Mouse (Mus musculus): ENCODE results near the gene Flt4. TPM values are rescaled to one million over a fixed set of nuclear protein-coding genes. Genes with fewer than 3 reads are reported as not detected.

Flt4 gene
- total and polyA plus RNA-seq, 3 experiments = under 0.01 to 0.15 (median 0.02) TPM

- ATAC-seq (ENCODE audit: extremely low read depth, insufficient number of reproducible peaks, low FRiP score, poor library complexity, severe bottlenecking) = no peak
- no peaks in the 10 kb centered on the region for H3K4me1 ChIP-seq (ENCODE audit: insufficient read depth, low read depth, low read length)
- no peaks in the 10 kb centered on the region for H3K36me3 ChIP-seq (replicated peaks)
- H3K4me3 ChIP-seq (ENCODE audit: low read depth, low read length) = no peak overlapping the region
- no peak for TF ChIP-seq GATA1 (IDR thresholded peaks at IDR 0.05; ENCODE audit: borderline replicate concordance, low read length)
- TF ChIP-seq CTCF (IDR thresholded peaks at IDR 0.05; ENCODE audit: low read depth, low read length) = no peak
- TF ChIP-seq GATA2 (IDR thresholded peaks at IDR 0.05; ENCODE audit: borderline replicate concordance, low read depth, low read length) = no peak
- TF ChIP-seq TAL1 (conservative IDR thresholded peaks at IDR 0.05; ENCODE audit: low read depth, low read length) = no peak
- no peak for TF ChIP-seq POLR2AphosphoS5 (IDR thresholded peaks at IDR 0.05; ENCODE audit: insufficient replicate concordance, low read depth, low read length)
- DNase-seq (ENCODE audit: low spot score) = no peak
- no peaks in the 10 kb centered on the region for H3K9me3 ChIP-seq (replicated peaks)
- H3K27me3 ChIP-seq (ENCODE audit: insufficient read depth, low read length) = peaks cover 18% of the 10 kb centered on the region
Observed at GRCm38 (mm10) chr11:49612154-49612553, 3.1 kb downstream of the Flt4 start.

GRCm38 (mm10) chr11:49613349-49613748, 4.3 kb downstream of the Flt4 start:
- no peaks in the 10 kb centered on the region for H3K36me3 ChIP-seq (replicated peaks)
- no peak overlapping the region for H3K4me3 ChIP-seq (ENCODE audit: low read depth, low read length)
- no peak for TF ChIP-seq TAL1 (conservative IDR thresholded peaks at IDR 0.05; ENCODE audit: low read depth, low read length)
- no peak for TF ChIP-seq GATA2 (IDR thresholded peaks at IDR 0.05; ENCODE audit: borderline replicate concordance, low read depth, low read length)
- no peak for TF ChIP-seq GATA1 (IDR thresholded peaks at IDR 0.05; ENCODE audit: borderline replicate concordance, low read length)
- no peak for TF ChIP-seq CTCF (IDR thresholded peaks at IDR 0.05; ENCODE audit: low read depth, low read length)
- no peaks in the 10 kb centered on the region for H3K4me1 ChIP-seq (ENCODE audit: insufficient read depth, low read depth, low read length)
- no peaks in the 10 kb centered on the region for H3K9me3 ChIP-seq (replicated peaks)
- H3K27me3 ChIP-seq (ENCODE audit: insufficient read depth, low read length) = peaks cover 22% of the 10 kb centered on the region
- DNase-seq (ENCODE audit: low spot score) (no peak), ATAC-seq (ENCODE audit: extremely low read depth, insufficient number of reproducible peaks, low FRiP score, poor library complexity, severe bottlenecking) (no peak)

- Histone ChIP-seq H3K36me3 (replicated peaks) (no peaks in the 10 kb centered on the region), H3K27me3 (ENCODE audit: insufficient read depth, low read length) (peaks cover 19% of the 10 kb centered on the region), H3K4me3 (ENCODE audit: low read depth, low read length) (no peak overlapping the region), H3K4me1 (ENCODE audit: insufficient read depth, low read depth, low read length) (no peaks in the 10 kb centered on the region), H3K9me3 (replicated peaks) (no peaks in the 10 kb centered on the region)
- TF ChIP-seq TAL1 (conservative IDR thresholded peaks at IDR 0.05; ENCODE audit: low read depth, low read length) (no peak), GATA2 (IDR thresholded peaks at IDR 0.05; ENCODE audit: borderline replicate concordance, low read depth, low read length) (no peak), POLR2AphosphoS5 (IDR thresholded peaks at IDR 0.05; ENCODE audit: insufficient replicate concordance, low read depth, low read length) (no peak), CTCF (IDR thresholded peaks at IDR 0.05; ENCODE audit: low read depth, low read length) (no peak), GATA1 (IDR thresholded peaks at IDR 0.05; ENCODE audit: borderline replicate concordance, low read length) (no peak)
- no peak for DNase-seq (ENCODE audit: low spot score)
- ATAC-seq (ENCODE audit: extremely low read depth, insufficient number of reproducible peaks, low FRiP score, poor library complexity, severe bottlenecking) = no peak
Observed at GRCm38 (mm10) chr11:49615856-49616725, 7.0 kb downstream of the Flt4 start.

DNA sequence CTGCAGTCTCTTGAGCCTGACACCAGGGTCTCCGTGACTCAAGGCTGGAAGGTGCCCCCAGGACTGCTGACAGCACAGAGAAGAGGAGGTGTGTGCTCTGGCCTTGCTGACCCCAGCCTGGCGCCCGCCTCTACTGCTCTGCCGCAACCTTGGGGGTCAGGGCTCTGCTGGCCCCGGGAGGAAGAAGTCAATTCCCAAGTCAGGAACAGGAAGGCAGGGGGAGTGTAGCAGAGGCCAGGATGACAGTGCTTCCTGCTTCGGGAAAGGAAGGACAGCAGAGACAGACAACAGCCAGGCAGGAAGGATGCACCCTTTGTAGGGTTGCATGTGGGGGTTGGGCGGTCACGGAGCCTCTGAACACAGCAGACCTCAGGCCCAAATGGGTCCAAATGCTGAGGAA, 9.4 kb downstream of the Flt4 start:
- no peak overlapping the region for H3K4me3 ChIP-seq (ENCODE audit: low read depth, low read length)
- ATAC-seq (ENCODE audit: extremely low read depth, insufficient number of reproducible peaks, low FRiP score, poor library complexity, severe bottlenecking) (no peak), DNase-seq (ENCODE audit: low spot score) (no peak)
- no peaks in the 10 kb centered on the region for H3K36me3 ChIP-seq (replicated peaks)
- H3K4me1 ChIP-seq (ENCODE audit: insufficient read depth, low read depth, low read length) = no peaks in the 10 kb centered on the region
- peaks cover 25% of the 10 kb centered on the region for H3K27me3 ChIP-seq (ENCODE audit: insufficient read depth, low read length)
- no peaks in the 10 kb centered on the region for H3K9me3 ChIP-seq (replicated peaks)
- TF ChIP-seq CTCF (IDR thresholded peaks at IDR 0.05; ENCODE audit: low read depth, low read length) = no peak
- no peak for TF ChIP-seq GATA1 (IDR thresholded peaks at IDR 0.05; ENCODE audit: borderline replicate concordance, low read length)
- TF ChIP-seq TAL1 (conservative IDR thresholded peaks at IDR 0.05; ENCODE audit: low read depth, low read length) = no peak
- TF ChIP-seq GATA2 (IDR thresholded peaks at IDR 0.05; ENCODE audit: borderline replicate concordance, low read depth, low read length) = no peak
- TF ChIP-seq POLR2AphosphoS5 (IDR thresholded peaks at IDR 0.05; ENCODE audit: insufficient replicate concordance, low read depth, low read length) = no peak

- peaks cover 29% of the 10 kb centered on the region for H3K27me3 ChIP-seq (ENCODE audit: insufficient read depth, low read length)
- no peak for ATAC-seq (ENCODE audit: extremely low read depth, insufficient number of reproducible peaks, low FRiP score, poor library complexity, severe bottlenecking)
- DNase-seq (ENCODE audit: low spot score) = no peak
- no peaks in the 10 kb centered on the region for H3K9me3 ChIP-seq (replicated peaks)
- no peaks in the 10 kb centered on the region; the same call in 1 of the 2 replicates for H3K4me1 ChIP-seq (ENCODE audit: insufficient read depth, low read depth, low read length)
- H3K36me3 ChIP-seq (replicated peaks) = no peaks in the 10 kb centered on the region
- TF ChIP-seq POLR2AphosphoS5 (IDR thresholded peaks at IDR 0.05; ENCODE audit: insufficient replicate concordance, low read depth, low read length) = no peak
- no peak for TF ChIP-seq CTCF (IDR thresholded peaks at IDR 0.05; ENCODE audit: low read depth, low read length)
- TF ChIP-seq GATA1 (IDR thresholded peaks at IDR 0.05; ENCODE audit: borderline replicate concordance, low read length) = no peak
- no peak for TF ChIP-seq GATA2 (IDR thresholded peaks at IDR 0.05; ENCODE audit: borderline replicate concordance, low read depth, low read length)
- TF ChIP-seq TAL1 (conservative IDR thresholded peaks at IDR 0.05; ENCODE audit: low read depth, low read length) = no peak
- H3K4me3 ChIP-seq (ENCODE audit: low read depth, low read length) = no peak overlapping the region
Observed at GRCm38 (mm10) chr11:49621953-49622352, 12.9 kb downstream of the Flt4 start.

DNA sequence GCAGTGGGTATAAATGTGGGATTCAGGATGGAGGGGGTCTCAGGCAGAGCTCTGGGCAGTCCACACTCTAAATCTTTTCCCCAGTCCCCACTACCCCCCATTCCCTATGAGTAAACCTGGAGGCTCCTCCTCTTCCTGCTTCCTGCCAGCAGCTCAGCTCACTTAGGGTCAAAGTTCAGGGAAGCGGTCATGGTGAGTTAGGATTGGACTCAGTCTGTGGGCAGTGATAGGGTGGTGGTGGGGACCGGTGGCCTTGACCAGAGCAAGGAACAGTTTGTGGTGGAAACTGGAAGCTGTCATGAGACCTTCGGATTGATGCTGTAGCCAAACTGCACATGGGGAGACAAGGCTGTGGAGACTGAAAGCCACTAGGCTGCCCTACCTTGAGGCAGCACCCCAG, 15.1 kb downstream of the Flt4 start:
- Histone ChIP-seq H3K27me3 (ENCODE audit: insufficient read depth, low read length) (peaks cover 23% of the 10 kb centered on the region), H3K4me1 (ENCODE audit: insufficient read depth, low read depth, low read length) (no peaks in the 10 kb centered on the region; the same call in 1 of the 2 replicates), H3K4me3 (ENCODE audit: low read depth, low read length) (no peak overlapping the region), H3K9me3 (replicated peaks) (no peaks in the 10 kb centered on the region), H3K36me3 (replicated peaks) (no peaks in the 10 kb centered on the region)
- no peak for TF ChIP-seq GATA2 (IDR thresholded peaks at IDR 0.05; ENCODE audit: borderline replicate concordance, low read depth, low read length)
- no peak for TF ChIP-seq CTCF (IDR thresholded peaks at IDR 0.05; ENCODE audit: low read depth, low read length)
- no peak for TF ChIP-seq GATA1 (IDR thresholded peaks at IDR 0.05; ENCODE audit: borderline replicate concordance, low read length)
- no peak for TF ChIP-seq POLR2AphosphoS5 (IDR thresholded peaks at IDR 0.05; ENCODE audit: insufficient replicate concordance, low read depth, low read length)
- no peak for TF ChIP-seq TAL1 (conservative IDR thresholded peaks at IDR 0.05; ENCODE audit: low read depth, low read length)
- DNase-seq (ENCODE audit: low spot score) (no peak), ATAC-seq (ENCODE audit: extremely low read depth, insufficient number of reproducible peaks, low FRiP score, poor library complexity, severe bottlenecking) (no peak)

All from G1E (cell line).